In genomic region chrX:142808411-142808810, GRCm38 (mm10) we compare ENCODE assay signal across 8 mouse cellular contexts.
DNase-seq lines count a peak whose midpoint lies in the region; ATAC-seq and TF ChIP-seq lines count a peak whose summit lies in the region.
"Had no signal": no experiment of that assay in that cellular context is flagged by ENCODE, and none has a peak within 500 bp of the region (broad histone marks: within the 10 kb centered on the region; RNA-seq: fewer than 3 reads in every experiment).

No protein-coding gene starts in this region.

- H3K27ac ChIP-seq in neural tube, embryonic 11.5 days (ENCODE audit: low read depth, low read length): no peak overlapping the region
- H3K27ac ChIP-seq in hindbrain, postnatal 0 days: no peak overlapping the region
- no peak overlapping the region for H3K27ac ChIP-seq in liver, embryonic 13.5 days
- H3K27ac ChIP-seq: embryonic facial prominence, embryonic 15.5 days had no signal

- no peaks in the 10 kb centered on the region for H3K9me3 ChIP-seq in neural tube, embryonic 11.5 days (ENCODE audit: control insufficient read depth, low read length)
- no peaks in the 10 kb centered on the region for H3K9me3 ChIP-seq in hindbrain, postnatal 0 days (ENCODE audit: low read length)
- no peaks in the 10 kb centered on the region for H3K9me3 ChIP-seq in liver, embryonic 13.5 days (replicated peaks)
- H3K9me3 ChIP-seq: embryonic facial prominence, embryonic 15.5 days had no signal

- no peak overlapping the region for H3K4me3 ChIP-seq in neural tube, embryonic 11.5 days (ENCODE audit: low read depth, low read length)
- H3K4me3 ChIP-seq in hindbrain, postnatal 0 days (ENCODE audit: low read length): no peak overlapping the region
- H3K4me3 ChIP-seq in liver, embryonic 13.5 days (replicated peaks): no peak overlapping the region
- H3K4me3 ChIP-seq: embryonic facial prominence, embryonic 15.5 days had no signal

- peak; percentile 77 for TF ChIP-seq CTCF in hindbrain, postnatal 0 days (IDR thresholded peaks at IDR 0.05; ENCODE audit: low read depth)

- H3K9ac ChIP-seq in neural tube, embryonic 11.5 days (ENCODE audit: low read length): no peak overlapping the region
- no peak overlapping the region for H3K9ac ChIP-seq in hindbrain, postnatal 0 days (replicated peaks; ENCODE audit: low read length)
- H3K9ac ChIP-seq in liver, embryonic 13.5 days: no peak overlapping the region
- H3K9ac ChIP-seq: embryonic facial prominence, embryonic 15.5 days had no signal

- H3K36me3 ChIP-seq in neural tube, embryonic 11.5 days (ENCODE audit: control insufficient read depth, insufficient read depth, low read length): no peaks in the 10 kb centered on the region
- no peaks in the 10 kb centered on the region for H3K36me3 ChIP-seq in hindbrain, postnatal 0 days (ENCODE audit: insufficient read depth, low read length)
- H3K36me3 ChIP-seq in liver, embryonic 13.5 days: peaks cover 14% of the 10 kb centered on the region
- H3K36me3 ChIP-seq: embryonic facial prominence, embryonic 15.5 days had no signal

- 44% methylated on average over 9 of the region's 9 CpGs for whole genome bisulfite sequencing in neural tube, embryonic 11.5 days
- whole genome bisulfite sequencing in hindbrain, postnatal 0 days: 44% methylated on average over 9 of the region's 9 CpGs
- WGBS in liver, embryonic 13.5 days (ENCODE audit: insufficient replicate concordance): 48% methylated on average over 9 of the region's 9 CpGs

- DNase-seq in neural tube, embryonic 11.5 days (ENCODE audit: low spot score): peak; percentile 43
- no peak for DNase-seq in neural tube, embryonic 10.5 days (ENCODE audit: extremely low spot score, low spot score)
- peak; percentile 53 for DNase-seq in ZHBTc4 (ENCODE audit: low read depth, low spot score)
- DNase-seq in embryo, embryonic 11 days: peak; percentile 57
- DNase-seq in hindbrain, postnatal 0 days (ENCODE audit: low spot score): peak; percentile 83
- peak; percentile 10 for DNase-seq in liver, embryonic 13.5 days
- peak; percentile 53 for DNase-seq in retina, postnatal 7 days (ENCODE audit: low read depth, low spot score)

- H3K4me1 ChIP-seq in neural tube, embryonic 11.5 days (ENCODE audit: control insufficient read depth, insufficient read depth, low read length): no peaks in the 10 kb centered on the region
- H3K4me1 ChIP-seq in hindbrain, postnatal 0 days (ENCODE audit: insufficient read depth, low read length): no peaks in the 10 kb centered on the region
- H3K4me1 ChIP-seq in liver, embryonic 13.5 days (replicated peaks): no peaks in the 10 kb centered on the region

- no peak for ATAC-seq in neural tube, embryonic 11.5 days (ENCODE audit: insufficient read depth, low FRiP score, low TSS enrichment)
- ATAC-seq in hindbrain, postnatal 0 days: peak; percentile 28; the same call in 1 of the 2 replicates
- ATAC-seq in liver, embryonic 13.5 days (ENCODE audit: low read depth): no peak

- no peak overlapping the region for H3K4me2 ChIP-seq in neural tube, embryonic 11.5 days (ENCODE audit: low read depth)
- H3K4me2 ChIP-seq in hindbrain, postnatal 0 days (ENCODE audit: low read depth, low read length): no peak overlapping the region
- H3K4me2 ChIP-seq in liver, embryonic 13.5 days: no peak overlapping the region
- H3K4me2 ChIP-seq: embryonic facial prominence, embryonic 15.5 days had no signal

- no peaks in the 10 kb centered on the region for H3K27me3 ChIP-seq in neural tube, embryonic 11.5 days (ENCODE audit: control insufficient read depth, insufficient read depth, low read length)
- no peaks in the 10 kb centered on the region for H3K27me3 ChIP-seq in hindbrain, postnatal 0 days (ENCODE audit: insufficient read depth, low read length)
- no peaks in the 10 kb centered on the region for H3K27me3 ChIP-seq in liver, embryonic 13.5 days
- H3K27me3 ChIP-seq: embryonic facial prominence, embryonic 15.5 days had no signal
